Mouse (Mus musculus): Measurements from ENCODE around the gene Spaca7. TPM values are rescaled to one million over a fixed set of nuclear protein-coding genes. Genes with fewer than 3 reads are reported as not detected.
"Not testable (repeated sequence)": the region's sequence is repeated elsewhere in the genome, so short reads cannot be mapped to it uniquely, and the experiment has no call there.

Spaca7 gene
- polyA plus RNA-seq, 1 experiment from 2014 or later, result not detected

DNA sequence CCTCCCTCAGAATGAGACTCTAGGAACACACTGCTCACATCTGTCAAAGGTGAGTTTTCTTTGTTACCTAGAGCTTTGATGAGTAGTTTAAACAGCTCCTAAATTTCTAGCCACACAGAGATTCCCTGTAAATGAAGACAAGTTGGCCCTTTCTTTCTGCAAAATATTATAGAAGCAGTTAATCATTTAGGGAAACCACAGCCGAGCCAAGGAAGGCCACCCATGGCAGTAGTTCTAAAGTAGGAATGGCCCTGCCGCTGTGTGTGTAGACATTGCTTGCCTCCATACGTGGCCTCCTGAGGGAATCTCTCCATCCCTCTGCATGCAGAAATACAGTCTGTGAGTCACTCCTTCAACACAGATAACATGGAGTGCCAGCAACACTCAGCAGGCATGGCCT lies 14.0 kb upstream of the Spaca7 start:
- no peak overlapping the region for H3K4me2 ChIP-seq
- WGBS, result 67% methylated on average over 3 of the region's 3 CpGs
- H3K36me3 ChIP-seq, result no peaks in the 10 kb centered on the region
- H3K9ac ChIP-seq, result no peak overlapping the region
- no peak for ATAC-seq (ENCODE audit: insufficient number of reproducible peaks, low FRiP score)
- no peak overlapping the region for H3K4me3 ChIP-seq
- peaks cover 81% of the 10 kb centered on the region for H3K27me3 ChIP-seq (replicated peaks)
- no peaks in the 10 kb centered on the region for H3K4me1 ChIP-seq (replicated peaks)
- no peaks in the 10 kb centered on the region for H3K9me3 ChIP-seq (replicated peaks)
- no peak overlapping the region for H3K27ac ChIP-seq (ENCODE audit: poor library complexity, severe bottlenecking)

DNA sequence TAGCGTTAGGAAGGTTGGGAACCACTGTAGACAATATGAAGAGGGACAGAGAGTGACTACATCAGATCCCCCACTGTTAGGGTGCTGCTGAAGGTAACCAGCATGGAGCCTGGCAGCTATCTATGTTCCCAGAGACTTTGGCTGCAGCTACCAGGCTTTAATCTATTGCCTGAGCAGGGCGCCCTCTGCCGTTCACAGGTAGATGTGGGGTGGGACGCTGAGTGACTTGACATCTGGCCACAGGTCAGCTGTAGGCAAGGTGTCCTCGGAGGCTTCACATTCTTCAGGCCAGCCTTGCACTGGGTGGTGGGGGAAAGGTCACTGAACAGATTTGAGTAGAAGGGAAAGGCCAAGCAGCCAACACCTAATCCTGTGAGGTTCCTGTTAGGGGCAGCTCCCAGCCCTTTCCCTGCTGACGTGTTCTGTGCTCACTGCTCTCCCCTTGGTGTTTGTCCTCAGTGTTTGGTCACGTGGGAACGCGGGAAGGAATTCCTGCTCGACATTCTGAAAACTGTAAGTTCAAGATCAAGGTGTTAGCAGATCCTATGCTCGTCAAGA lies 11.3 kb upstream of the Spaca7 start:
- Histone ChIP-seq H3K4me1 (replicated peaks) (no peaks in the 10 kb centered on the region), H3K9me3 (replicated peaks) (no peaks in the 10 kb centered on the region), H3K36me3 (no peaks in the 10 kb centered on the region), H3K27me3 (replicated peaks) (peaks cover 84% of the 10 kb centered on the region), H3K4me2 (no peak overlapping the region), H3K27ac (ENCODE audit: poor library complexity, severe bottlenecking) (no peak overlapping the region), H3K4me3 (no peak overlapping the region), H3K9ac (no peak overlapping the region)
- WGBS, result 16% methylated on average over 11 of the region's 11 CpGs
- no peak for ATAC-seq (ENCODE audit: insufficient number of reproducible peaks, low FRiP score)

DNA sequence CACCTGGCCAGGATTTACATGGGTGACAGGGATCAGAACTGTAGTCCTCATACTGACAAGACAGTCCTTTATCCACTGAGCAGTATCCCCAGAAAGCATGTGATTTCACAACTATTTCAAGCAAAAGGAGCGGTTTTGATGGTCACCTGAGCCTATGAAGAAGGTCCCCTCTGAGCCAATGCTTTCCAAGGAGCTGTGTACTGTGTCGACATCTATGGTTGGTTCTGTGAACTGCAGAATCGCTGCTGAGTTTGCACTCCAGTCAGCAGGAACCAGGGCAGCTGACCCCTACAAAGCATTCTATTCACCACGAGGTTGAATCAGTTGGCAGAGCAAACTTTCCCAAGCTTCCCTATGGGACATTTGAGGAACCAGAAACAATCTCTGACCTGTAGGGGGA lies 8.5 kb upstream of the Spaca7 start:
- Histone ChIP-seq H3K9ac (no peak overlapping the region), H3K4me3 (no peak overlapping the region), H3K9me3 (replicated peaks) (no peaks in the 10 kb centered on the region), H3K36me3 (no peaks in the 10 kb centered on the region), H3K4me1 (replicated peaks) (no peaks in the 10 kb centered on the region), H3K27ac (ENCODE audit: poor library complexity, severe bottlenecking) (no peak overlapping the region), H3K27me3 (replicated peaks) (peaks cover 83% of the 10 kb centered on the region), H3K4me2 (no peak overlapping the region)
- ATAC-seq (ENCODE audit: insufficient number of reproducible peaks, low FRiP score), result no peak
- WGBS, result 3% methylated on average over 4 of the region's 4 CpGs

DNA sequence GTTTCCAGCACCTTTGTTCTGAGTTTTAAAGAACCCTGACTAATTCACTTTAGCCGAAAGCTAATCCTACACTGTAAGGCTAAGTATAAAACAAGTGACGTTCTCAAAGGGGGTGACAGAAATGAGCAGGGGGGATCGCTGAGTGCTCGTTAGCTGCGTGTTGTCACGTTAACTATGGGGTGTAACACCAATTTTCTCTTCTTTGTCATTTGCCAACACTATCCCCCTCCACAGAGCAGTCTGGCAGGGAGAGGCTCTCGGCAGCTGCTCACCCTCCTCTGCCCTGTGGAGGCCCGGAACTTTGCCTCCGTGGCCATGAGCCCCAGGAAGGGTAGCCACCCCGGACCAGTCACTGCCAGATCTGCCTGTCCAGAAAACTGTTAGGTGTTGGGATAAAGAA lies 7.3 kb upstream of the Spaca7 start:
- 63% methylated on average over 10 of the region's 10 CpGs for WGBS
- Histone ChIP-seq H3K4me2 (no peak overlapping the region), H3K27ac (ENCODE audit: poor library complexity, severe bottlenecking) (no peak overlapping the region), H3K36me3 (no peaks in the 10 kb centered on the region), H3K4me3 (no peak overlapping the region), H3K4me1 (replicated peaks) (no peaks in the 10 kb centered on the region), H3K9ac (no peak overlapping the region), H3K9me3 (replicated peaks) (no peaks in the 10 kb centered on the region), H3K27me3 (replicated peaks) (peaks cover 77% of the 10 kb centered on the region)
- ATAC-seq (ENCODE audit: insufficient number of reproducible peaks, low FRiP score), result no peak

DNA sequence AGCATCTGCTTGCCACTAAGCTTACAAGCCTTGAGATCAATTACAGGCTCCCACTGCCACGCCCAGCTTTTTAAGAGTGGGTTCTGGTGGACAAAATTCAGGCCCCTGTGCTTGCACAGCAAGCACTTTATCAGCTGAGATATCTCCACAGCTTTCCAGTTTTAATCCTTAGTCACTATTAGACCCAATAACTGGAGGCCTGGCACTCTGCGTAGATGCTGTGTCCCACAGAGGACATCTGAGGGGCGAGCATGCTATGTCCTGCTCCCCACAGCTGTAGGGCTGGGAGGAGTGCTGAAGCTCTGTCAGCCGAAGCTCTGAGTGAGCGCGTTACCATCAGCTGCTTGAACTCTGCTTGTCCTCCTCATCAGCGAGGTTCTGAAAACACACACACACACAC lies 6.3 kb upstream of the Spaca7 start:
- Histone ChIP-seq H3K36me3 (no peaks in the 10 kb centered on the region), H3K9ac (no peak overlapping the region), H3K4me2 (no peak overlapping the region), H3K9me3 (replicated peaks) (no peaks in the 10 kb centered on the region), H3K4me3 (no peak overlapping the region), H3K27ac (ENCODE audit: poor library complexity, severe bottlenecking) (no peak overlapping the region), H3K27me3 (replicated peaks) (peaks cover 67% of the 10 kb centered on the region), H3K4me1 (replicated peaks) (no peaks in the 10 kb centered on the region)
- WGBS, result 50% methylated on average over 7 of the region's 7 CpGs
- no peak for ATAC-seq (ENCODE audit: insufficient number of reproducible peaks, low FRiP score)

DNA sequence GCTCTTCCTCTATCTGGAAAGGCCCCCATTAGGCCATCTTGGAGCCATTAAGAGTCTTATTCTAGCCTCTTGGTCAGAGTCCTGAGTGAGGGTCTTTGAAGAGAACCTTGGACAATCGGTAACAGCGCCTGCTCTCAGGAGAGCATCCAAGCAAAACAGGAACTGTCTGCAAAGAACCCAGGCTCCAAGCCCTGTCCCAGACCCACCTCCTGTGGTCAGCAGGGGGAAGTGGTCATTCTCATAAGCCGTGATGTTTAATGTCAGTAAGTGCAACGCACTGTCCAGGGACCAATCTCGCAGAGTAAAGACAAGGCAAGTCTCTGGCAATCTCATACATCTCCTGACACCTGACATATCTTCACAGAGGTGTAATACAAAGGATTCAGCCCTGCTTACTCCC lies 3.2 kb downstream of the Spaca7 start:
- Histone ChIP-seq H3K9me3 (replicated peaks) (no peaks in the 10 kb centered on the region), H3K9ac (no peak overlapping the region), H3K4me1 (replicated peaks) (no peaks in the 10 kb centered on the region), H3K27me3 (replicated peaks) (peaks cover 39% of the 10 kb centered on the region), H3K4me3 (no peak overlapping the region), H3K27ac (ENCODE audit: poor library complexity, severe bottlenecking) (no peak overlapping the region), H3K36me3 (no peaks in the 10 kb centered on the region), H3K4me2 (no peak overlapping the region)
- no peak for ATAC-seq (ENCODE audit: insufficient number of reproducible peaks, low FRiP score)
- WGBS, result 51% methylated on average over 5 of the region's 5 CpGs

DNA sequence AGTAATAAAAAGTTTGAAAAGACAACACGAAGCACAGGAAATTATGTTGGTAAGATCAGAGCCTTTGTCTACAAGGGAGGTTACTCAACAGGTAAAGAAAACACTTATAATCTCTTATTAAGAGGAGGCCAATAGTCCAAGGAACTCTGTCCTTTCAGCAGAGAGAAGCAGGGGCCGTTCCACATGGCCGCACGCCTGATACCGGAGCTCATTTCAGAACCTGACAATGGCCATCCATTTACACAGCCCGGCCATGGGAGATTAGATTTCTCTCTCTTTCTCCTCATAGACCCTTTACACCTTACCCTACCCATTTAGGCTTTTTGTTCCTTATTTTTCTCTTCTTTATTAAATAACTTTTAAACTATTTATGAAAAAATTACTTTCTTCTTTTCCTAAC lies 3.9 kb downstream of the Spaca7 start:
- Histone ChIP-seq H3K9me3 (replicated peaks) (no peaks in the 10 kb centered on the region), H3K27me3 (replicated peaks) (peaks cover 45% of the 10 kb centered on the region), H3K27ac (ENCODE audit: poor library complexity, severe bottlenecking) (no peak overlapping the region), H3K4me3 (no peak overlapping the region), H3K9ac (no peak overlapping the region), H3K36me3 (no peaks in the 10 kb centered on the region), H3K4me1 (replicated peaks) (no peaks in the 10 kb centered on the region), H3K4me2 (no peak overlapping the region)
- WGBS, result 66% methylated on average over 6 of the region's 6 CpGs
- ATAC-seq (ENCODE audit: insufficient number of reproducible peaks, low FRiP score), result no peak

DNA sequence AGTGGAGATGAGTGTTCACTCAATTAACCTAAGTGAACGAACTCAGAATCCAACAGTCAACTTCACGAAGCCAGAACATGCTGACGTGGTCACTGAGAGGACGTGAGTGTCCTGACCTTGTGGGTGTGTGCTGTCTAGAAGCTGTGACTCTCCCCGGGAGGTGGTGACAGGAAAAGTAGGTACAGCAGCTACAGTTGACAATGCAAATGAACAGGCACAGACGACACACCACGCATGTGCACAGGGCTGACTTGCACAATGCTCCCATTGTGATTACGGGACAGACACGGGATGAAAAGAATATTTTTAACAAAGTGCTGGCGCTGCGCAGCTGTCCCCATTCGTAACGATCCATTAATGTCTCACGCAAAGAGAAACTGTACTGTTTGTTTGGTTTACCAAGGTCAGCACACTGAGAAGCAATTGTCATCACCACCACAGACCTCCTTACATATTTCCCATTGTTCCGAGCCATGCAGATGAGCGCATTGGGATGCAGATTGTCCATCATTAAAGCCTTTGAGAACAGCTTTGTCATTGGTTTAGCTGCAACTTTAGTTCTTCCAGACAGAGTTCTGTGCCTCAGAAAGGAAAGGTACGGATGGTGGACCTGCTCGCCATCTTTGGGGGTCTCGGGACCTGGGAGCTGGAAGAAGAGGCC lies 6.6 kb downstream of the Spaca7 start:
- H3K4me1 ChIP-seq (replicated peaks); H3K4me2 ChIP-seq; H3K4me3 ChIP-seq; ATAC-seq (ENCODE audit: insufficient number of reproducible peaks, low FRiP score); H3K9me3 ChIP-seq (replicated peaks); H3K27ac ChIP-seq (ENCODE audit: poor library complexity, severe bottlenecking); H3K36me3 ChIP-seq; H3K9ac ChIP-seq: not testable (repeated sequence)
- WGBS, result 73% methylated on average over 19 of the region's 19 CpGs
- H3K27me3 ChIP-seq (replicated peaks), result peaks cover 22% of the 10 kb centered on the region

DNA sequence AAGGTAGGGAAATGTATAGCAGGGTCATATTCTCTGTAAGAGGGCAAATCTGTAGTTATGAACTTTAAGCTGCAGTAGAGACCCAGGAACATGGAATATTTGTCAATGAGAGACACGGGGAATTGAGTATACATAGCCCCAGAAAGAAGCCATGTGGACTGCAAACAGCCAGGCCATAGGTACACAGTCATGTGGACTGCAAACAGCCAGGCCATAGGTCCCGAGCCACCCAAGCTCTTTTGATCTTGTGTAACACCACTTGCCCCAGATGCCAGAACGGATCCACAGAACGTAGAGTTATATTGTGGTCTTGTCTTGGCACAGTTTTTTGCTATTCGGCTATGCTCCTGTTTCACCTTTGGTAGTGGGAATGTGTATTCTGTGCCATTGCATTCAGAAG lies 11.0 kb downstream of the Spaca7 start:
- Histone ChIP-seq H3K4me1 (replicated peaks) (no peaks in the 10 kb centered on the region), H3K4me3 (no peak overlapping the region), H3K27me3 (replicated peaks) (peaks cover 21% of the 10 kb centered on the region), H3K9me3 (replicated peaks) (no peaks in the 10 kb centered on the region; the same call in 1 of the 2 replicates), H3K4me2 (no peak overlapping the region), H3K9ac (no peak overlapping the region), H3K36me3 (no peaks in the 10 kb centered on the region), H3K27ac (ENCODE audit: poor library complexity, severe bottlenecking) (no peak overlapping the region)
- WGBS, result 74% methylated on average over 5 of the region's 5 CpGs
- no peak for ATAC-seq (ENCODE audit: insufficient number of reproducible peaks, low FRiP score)

DNA sequence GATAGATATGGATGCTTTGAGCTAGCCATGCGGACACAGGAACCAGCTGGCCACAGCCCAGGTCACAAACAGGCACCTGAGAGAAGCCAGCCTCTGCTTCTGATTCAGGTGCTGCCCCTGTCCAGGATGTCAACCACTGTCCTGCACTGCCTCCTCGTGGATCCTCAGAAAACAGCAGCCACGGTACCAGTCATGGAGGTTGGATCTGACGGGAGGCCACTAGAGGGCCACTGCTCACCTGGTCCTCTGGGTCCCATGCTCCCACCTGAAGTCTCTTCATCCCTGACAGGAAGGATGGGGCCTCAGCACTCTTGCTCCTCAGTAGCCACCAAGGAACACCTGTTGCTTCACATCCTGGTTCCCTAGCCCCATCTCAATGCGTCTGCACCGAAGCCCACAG lies 34.4 kb downstream of the Spaca7 start:
- H3K36me3 ChIP-seq, result no peaks in the 10 kb centered on the region
- no peak overlapping the region for H3K9ac ChIP-seq
- no peak overlapping the region for H3K4me3 ChIP-seq
- no peaks in the 10 kb centered on the region for H3K4me1 ChIP-seq (replicated peaks)
- WGBS, result 19% methylated on average over 6 of the region's 6 CpGs
- no peaks in the 10 kb centered on the region; the same call in 1 of the 2 replicates for H3K27me3 ChIP-seq (replicated peaks)
- no peak overlapping the region for H3K4me2 ChIP-seq
- H3K9me3 ChIP-seq (replicated peaks), result no peaks in the 10 kb centered on the region
- ATAC-seq (ENCODE audit: insufficient number of reproducible peaks, low FRiP score), result peak; percentile 42; the same call in 1 of the 2 replicates
- no peak overlapping the region for H3K27ac ChIP-seq (ENCODE audit: poor library complexity, severe bottlenecking)

DNA sequence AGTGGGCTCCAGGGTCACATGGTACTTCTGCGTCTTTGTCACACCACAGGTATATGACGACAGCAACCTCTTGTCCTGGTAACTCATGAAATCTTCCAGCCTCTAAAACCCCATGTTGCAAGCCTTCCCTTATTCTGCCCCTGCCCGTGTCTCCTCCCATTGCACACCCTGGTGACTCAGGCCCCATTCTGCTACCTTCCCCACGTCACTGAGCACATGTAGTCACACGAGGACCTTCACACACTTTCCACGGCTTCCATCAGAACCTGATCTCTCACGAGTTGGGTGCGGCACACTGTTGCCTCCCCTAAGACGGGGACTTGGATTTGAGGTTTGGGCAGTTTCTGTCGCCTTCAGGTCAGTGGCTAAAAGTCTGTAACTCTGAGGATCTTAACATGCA lies 36.0 kb downstream of the Spaca7 start:
- no peak overlapping the region for H3K27ac ChIP-seq (ENCODE audit: poor library complexity, severe bottlenecking)
- H3K36me3 ChIP-seq, result peaks cover 6% of the 10 kb centered on the region; the same call in 1 of the 2 replicates
- H3K27me3 ChIP-seq (replicated peaks), result no peaks in the 10 kb centered on the region; the same call in 1 of the 2 replicates
- no peak overlapping the region for H3K4me2 ChIP-seq
- no peak for ATAC-seq (ENCODE audit: insufficient number of reproducible peaks, low FRiP score)
- WGBS, result 68% methylated on average over 10 of the region's 10 CpGs
- H3K9ac ChIP-seq, result no peak overlapping the region
- H3K4me1 ChIP-seq (replicated peaks), result no peaks in the 10 kb centered on the region
- no peaks in the 10 kb centered on the region for H3K9me3 ChIP-seq (replicated peaks)
- H3K4me3 ChIP-seq, result no peak overlapping the region
